Mouse (Mus musculus) layer of hippocampus, postnatal 36 days (tissue): ENCODE data around the gene Cd79b. TPM values are rescaled to one million over a fixed set of nuclear protein-coding genes. Genes with fewer than 3 reads are reported as not detected.
"Not testable (repeated sequence)": the region's sequence is repeated elsewhere in the genome, so short reads cannot be mapped to it uniquely, and the experiment has no call there.

ENCODE experiments used
- DNase-seq, 2 experiments: peaks; one replicate each; pipeline ENCODE4 v3.0.0; 2022
- total RNA-seq, 2 experiments: library from RNA; stranded (reverse); gene quantifications; 2 replicates each; pipeline ENCODE4 v1.2.3; 2021

Cd79b gene
- under 1 TPM in 1 of 2 experiments, not detected in 1; 0.33 TPM for total RNA-seq

- DNase-seq: no peak
These were observed at the start of gene Cd79b for GRCm38 (mm10) chr11:106314333-106314812. Gene Cd79b (minus strand): TSS chr11:106314762.

GRCm38 (mm10) chr11:106359350-106359749 is 44.8 kb upstream of the Cd79b start:
- DNase-seq: no peak

GRCm38 (mm10) chr11:106355382-106356128 is 41.0 kb upstream of the Cd79b start:
- DNase-seq: no peak

GRCm38 (mm10) chr11:106354181-106354580 is 39.6 kb upstream of the Cd79b start:
- DNase-seq: no peak

GRCm38 (mm10) chr11:106353188-106353587 is 38.6 kb upstream of the Cd79b start, which contains the start of gene Scn4a:
Gene Scn4a (minus strand): TSS chr11:106353288.
- no peak for DNase-seq

GRCm38 (mm10) chr11:106351941-106352340 is 37.4 kb upstream of the Cd79b start:
- no peak for DNase-seq

- no peak for DNase-seq
These were observed 36.7 kb upstream of the Cd79b start for GRCm38 (mm10) chr11:106351253-106351652.

- DNase-seq: no peak
These were observed 36.3 kb upstream of the Cd79b start for GRCm38 (mm10) chr11:106350853-106351252.

- DNase-seq: no peak
These were observed 35.2 kb upstream of the Cd79b start for GRCm38 (mm10) chr11:106349772-106350171.

GRCm38 (mm10) chr11:106344910-106345309 is 30.3 kb upstream of the Cd79b start:
- no peak for DNase-seq

GRCm38 (mm10) chr11:106340990-106341520 is 26.5 kb upstream of the Cd79b start:
- no peak for DNase-seq

GRCm38 (mm10) chr11:106339323-106339722 is 24.8 kb upstream of the Cd79b start:
- not testable (repeated sequence) for DNase-seq

GRCm38 (mm10) chr11:106338870-106339269 is 24.3 kb upstream of the Cd79b start:
- DNase-seq: no peak

GRCm38 (mm10) chr11:106338029-106338428 is 23.5 kb upstream of the Cd79b start:
- DNase-seq: no peak

- no peak for DNase-seq
These were observed 19.5 kb upstream of the Cd79b start for GRCm38 (mm10) chr11:106334066-106334465.

GRCm38 (mm10) chr11:106332458-106332857 is 17.9 kb upstream of the Cd79b start:
- DNase-seq: no peak

GRCm38 (mm10) chr11:106329682-106330081 is 15.1 kb upstream of the Cd79b start:
- DNase-seq: peak in 1 of 2 experiments; percentile 17

- no peak for DNase-seq
These were observed 14.6 kb upstream of the Cd79b start for GRCm38 (mm10) chr11:106329128-106329527.

- DNase-seq: no peak
These were observed 14.0 kb upstream of the Cd79b start for GRCm38 (mm10) chr11:106328521-106328920.

- DNase-seq: no peak
These were observed 11.9 kb upstream of the Cd79b start for GRCm38 (mm10) chr11:106326475-106326874.

GRCm38 (mm10) chr11:106325566-106326206 is 11.1 kb upstream of the Cd79b start:
- peak; percentile 43 to 51 for DNase-seq

- DNase-seq: no peak
These were observed 10.3 kb upstream of the Cd79b start for GRCm38 (mm10) chr11:106324858-106325257.
